Mouse (Mus musculus): ENCODE data around the gene Lctl.
"Not testable (repeated sequence)": the region's sequence is repeated elsewhere in the genome, so short reads cannot be mapped to it uniquely, and the experiment has no call there.

The Lctl gene

DNA sequence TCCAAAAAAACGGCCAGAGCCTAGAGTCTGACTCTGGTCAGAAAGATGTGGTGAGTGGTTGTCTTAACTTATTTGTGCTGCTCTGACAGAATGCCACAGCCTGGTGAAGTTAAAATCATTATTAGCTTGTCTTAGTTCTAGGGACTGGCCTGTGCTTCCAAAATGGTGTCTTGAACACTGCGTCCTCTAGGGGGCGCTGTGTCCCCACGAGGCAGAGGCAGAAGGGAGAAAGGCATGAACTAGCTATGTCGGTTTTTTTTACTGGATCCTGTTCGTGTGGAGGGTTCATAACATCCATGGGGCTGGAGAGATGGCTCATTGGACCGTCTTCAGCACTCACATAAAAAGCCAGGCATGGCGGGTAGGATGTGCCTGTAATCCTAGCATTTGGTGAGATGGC lies 3.0 kb downstream of the Lctl start:
- no peak for DNase-seq (ENCODE audit: low spot score in 2 of 2)

DNA sequence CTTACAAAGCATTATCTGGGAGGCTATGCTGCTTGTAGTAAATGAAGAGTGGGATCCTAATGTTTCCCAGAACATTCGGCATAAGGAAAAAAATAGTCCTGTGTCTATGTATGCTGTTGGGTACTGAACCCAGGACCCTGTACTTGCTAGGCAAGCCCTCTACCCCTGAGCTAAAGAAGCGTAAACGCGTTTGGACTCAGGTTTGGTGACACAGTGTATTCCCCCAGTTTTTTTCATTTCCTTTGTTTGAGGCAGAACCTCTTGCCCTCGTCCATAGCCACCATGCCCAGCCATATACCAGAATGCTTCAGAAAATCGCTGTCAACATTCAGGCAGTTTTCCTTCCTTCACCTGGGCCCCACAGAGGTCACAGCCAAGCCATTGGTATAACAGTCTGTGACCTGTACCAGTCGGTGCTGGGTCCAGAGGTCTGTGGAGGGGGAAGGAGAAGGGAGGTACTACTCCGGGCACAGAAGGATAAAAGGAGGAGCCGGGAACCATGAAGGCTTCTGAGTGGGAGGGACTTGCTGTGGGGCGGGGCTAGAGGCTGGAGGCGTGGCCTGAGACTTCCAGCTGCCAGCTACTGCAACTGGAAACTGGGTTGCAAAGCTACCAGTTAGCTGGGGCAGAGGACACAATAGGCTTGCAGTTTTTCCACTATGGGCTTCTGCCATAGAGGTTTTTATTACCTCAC lies 3.8 kb downstream of the Lctl start:
- no peak for DNase-seq (ENCODE audit: low spot score in 2 of 2)

DNA sequence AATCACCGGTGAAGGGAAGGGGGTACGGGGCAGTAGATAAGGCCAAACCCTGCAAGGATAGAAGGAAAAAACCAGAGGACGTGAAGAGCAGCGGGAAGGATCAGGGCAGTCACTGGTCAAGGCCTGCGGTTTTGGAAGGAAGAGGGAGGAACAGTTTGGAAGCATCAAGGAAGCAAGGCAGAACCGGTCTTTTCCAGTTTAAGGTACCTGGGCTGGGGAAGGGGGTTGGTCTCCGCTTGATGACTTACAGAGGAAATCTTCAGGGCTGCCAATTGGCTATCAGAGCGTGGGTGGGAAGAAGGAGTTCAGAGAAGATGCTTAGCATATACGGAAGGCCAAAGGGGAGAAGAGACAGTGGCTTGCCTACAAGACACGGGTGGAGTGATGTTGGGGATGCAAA lies 5.7 kb downstream of the Lctl start:
- no peak for DNase-seq (ENCODE audit: low spot score in 2 of 2)

DNA sequence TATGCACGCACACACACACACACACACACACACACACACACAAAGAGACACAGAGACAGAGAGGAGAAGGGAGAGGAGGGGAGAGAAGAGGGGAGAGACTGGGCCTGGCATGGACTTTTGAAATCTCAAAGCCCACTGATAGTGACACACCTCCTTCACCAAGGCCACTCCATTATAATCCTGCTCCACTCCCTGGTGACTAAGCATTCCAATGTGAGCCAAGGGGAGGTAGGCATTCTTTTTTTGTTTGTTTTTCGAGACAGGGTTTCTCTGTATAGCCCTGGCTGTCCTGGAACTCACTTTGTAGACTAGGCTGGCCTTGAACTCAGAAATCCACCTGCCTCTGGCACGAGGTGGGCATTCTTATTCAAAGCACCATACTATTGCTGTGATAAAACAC lies 7.9 kb downstream of the Lctl start:
- not testable (repeated sequence) for DNase-seq (ENCODE audit: low spot score in 2 of 2)

DNA sequence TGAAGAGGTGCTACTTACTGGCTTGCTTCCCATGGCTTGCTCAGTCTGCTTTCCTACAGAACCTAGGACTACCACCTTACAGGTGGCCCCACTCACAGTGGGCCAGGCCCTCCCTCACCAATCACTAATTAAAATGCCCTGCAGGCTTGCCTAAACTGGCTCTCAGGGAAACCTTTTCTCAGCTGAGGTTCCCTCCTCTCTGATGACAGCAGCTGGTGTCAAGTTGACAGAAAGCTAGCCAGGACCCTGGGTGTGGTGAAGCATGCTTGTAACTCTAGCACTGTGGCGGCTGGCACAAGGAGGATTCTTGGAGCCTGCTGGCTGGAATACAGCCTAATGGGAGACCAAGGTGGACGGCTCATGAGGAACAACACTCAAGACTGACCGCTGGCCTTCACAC lies 8.4 kb downstream of the Lctl start:
- no peak for DNase-seq (ENCODE audit: low spot score in 2 of 2)

DNA sequence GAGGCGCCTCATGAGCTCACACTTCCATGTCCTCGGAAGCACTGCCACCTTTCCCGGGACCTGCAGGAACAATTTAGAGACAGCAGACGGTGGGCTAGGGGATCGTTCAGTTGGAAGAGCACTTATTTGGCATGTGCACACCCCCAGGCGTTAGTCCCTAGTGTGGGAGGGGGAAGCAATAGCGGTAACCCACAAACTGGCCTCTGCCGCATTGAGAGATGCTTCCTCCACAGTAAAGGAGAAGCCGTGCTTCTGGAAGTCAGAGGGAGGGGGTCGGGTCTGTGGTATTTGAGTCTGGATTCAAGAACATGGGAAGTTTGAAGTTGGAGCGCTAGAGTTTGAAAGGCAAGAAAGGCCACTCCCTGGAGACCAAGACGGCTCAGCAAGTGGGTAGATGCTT lies 9.2 kb downstream of the Lctl start:
- DNase-seq (ENCODE audit: low spot score in 2 of 2) = no peak

DNA sequence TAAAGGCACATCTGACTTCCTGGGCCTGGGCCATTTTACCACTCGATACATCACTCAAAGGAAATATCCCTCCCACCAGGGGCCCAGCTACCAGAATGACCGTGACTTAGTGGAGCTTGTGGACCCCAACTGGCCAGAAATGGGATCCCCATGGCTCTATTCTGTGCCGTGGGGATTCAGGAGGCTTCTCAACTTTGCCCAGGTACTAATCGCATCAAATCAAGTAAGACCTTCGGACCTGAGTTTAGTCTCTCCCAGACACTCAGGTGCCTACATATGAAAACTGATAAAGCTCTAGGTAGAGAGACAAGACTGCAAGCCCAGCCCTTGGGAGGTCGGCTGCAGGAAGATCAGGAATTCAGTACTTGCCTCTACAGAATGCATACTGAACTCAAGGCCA lies 14.7 kb downstream of the Lctl start:
- no peak for DNase-seq (ENCODE audit: low spot score in 2 of 2)

DNA sequence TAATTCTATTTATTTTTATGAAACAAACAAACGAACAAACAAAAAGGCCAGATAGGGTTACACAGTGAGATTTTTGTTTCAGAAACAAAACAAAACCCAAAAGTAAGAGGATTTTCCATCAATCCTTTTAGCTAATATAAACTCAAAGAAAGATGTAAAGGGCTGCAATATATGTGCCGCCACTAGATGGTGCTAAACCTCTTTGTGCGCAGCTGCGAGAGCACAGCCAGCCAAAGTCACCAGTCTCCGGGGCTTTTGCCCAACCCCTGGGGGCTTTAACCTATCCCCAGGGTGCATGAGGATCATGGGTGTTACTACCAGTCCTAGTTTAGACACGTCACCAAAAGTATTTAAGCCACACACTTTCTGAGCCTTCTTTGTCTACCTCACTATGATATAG lies 21.9 kb downstream of the Lctl start:
- DNase-seq (ENCODE audit: low spot score in 2 of 2) = peak in 1 of 2 experiments; percentile 24

DNA sequence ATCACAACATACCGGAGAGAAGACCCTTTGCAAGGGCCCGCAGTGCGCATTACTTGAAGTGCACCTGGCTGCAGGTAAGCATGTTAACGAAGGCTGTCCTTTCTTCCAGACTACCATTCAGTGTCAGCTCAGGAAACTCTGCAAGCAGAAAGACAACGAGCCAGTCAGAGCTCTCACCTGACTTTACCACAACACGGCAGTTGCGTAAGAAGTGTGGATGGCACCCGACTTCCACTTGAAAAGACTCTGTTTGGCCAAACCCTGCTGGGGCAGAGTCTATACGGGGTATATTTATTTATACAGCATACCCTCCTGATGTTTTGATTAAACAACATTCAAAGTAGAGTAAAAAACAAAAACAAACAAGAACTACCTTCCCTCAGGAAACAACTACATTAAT lies 22.9 kb downstream of the Lctl start:
- no peak for DNase-seq (ENCODE audit: low spot score in 2 of 2)

DNA sequence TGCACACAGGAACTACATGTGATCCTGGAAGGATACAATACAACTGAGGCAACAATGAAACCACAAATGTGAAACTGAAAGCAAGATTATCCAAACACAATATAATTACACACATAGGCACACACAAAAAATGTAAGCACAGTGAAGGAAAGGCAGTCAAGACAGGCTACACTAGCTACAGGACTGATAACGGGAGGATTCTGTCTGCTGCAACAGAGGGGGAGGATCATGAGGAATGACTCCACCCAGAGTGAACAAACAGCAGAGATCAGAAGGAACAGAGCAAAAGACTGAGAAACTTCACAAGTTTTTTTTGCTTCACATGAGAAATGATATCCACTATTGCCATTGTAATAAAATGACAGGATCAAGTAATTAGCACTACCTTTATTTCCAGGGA lies 39.7 kb downstream of the Lctl start:
- no peak for DNase-seq (ENCODE audit: low spot score in 2 of 2)

DNA sequence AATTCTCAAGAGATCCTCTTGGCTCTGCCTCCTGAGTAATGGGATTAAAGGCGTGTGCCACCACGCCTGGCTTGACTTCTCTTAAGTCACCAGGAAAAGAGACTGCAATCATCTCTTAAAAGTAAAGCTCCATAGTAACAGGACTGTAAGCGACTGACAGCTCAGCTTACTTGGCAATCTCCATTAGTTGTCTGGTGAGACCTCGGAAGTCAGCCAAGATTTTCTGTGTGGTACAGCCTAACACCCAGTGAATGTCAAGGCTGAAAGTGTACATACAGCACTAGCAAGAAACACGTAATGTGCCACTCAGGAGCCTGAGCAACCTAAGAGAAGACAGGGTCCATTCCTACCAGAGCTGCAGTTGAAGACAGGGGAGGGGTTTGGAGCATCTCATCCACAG lies 43.5 kb downstream of the Lctl start:
- no peak for DNase-seq (ENCODE audit: low spot score in 2 of 2)

DNA sequence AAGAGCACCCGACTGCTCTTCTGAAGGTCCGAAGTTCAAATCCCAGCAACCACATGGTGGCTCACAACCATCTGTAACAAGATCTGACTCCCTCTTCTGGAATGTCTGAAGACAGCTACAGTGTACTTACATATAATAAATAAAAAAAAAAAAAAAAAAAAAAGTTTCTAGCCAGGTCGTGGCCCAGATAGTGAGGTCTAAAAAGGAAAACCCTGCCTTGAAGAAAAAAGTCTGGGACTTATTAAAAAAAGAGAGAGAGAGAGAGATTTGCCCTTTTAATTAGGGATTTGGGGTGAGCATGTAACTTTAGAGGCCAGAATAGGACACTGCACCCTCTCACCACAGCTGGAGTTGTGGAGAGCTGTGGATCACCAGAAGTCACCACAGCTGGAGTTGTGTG lies 53.0 kb downstream of the Lctl start:
- not testable (repeated sequence) for DNase-seq (ENCODE audit: low spot score in 2 of 2)

DNA sequence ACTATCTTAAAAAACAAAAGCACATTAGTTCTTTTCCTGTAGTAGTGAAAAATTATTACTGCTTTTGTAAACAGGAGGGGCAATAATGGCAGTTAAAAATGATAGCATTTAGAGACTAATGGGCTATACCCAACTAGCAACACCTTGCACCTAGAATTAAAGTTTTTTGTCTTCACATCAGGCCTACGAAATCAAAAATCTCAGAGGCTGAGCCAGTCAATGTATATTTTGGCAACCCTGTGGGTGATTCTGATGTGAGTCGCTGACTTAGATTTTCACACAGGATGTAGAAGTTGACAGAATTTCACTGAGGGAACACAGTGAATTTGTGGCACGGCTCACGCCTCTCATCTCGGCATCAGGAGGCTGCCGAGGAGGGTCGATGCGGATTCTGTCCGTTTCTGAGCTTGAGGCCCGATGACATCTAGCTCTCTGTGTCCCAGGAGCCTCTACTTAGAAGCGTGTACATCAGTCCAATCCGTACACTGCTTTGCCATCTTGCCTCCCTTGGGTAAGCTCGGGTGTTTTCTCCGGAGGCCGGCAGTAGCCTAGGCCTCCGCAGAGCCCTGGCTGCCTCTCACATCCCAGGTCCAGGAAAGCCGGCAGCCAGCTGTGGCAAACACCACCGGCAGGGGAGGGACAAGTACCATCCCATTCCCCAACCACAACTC lies 55.3 kb downstream of the Lctl start:
- no peak for DNase-seq (ENCODE audit: low spot score in 2 of 2)

DNA sequence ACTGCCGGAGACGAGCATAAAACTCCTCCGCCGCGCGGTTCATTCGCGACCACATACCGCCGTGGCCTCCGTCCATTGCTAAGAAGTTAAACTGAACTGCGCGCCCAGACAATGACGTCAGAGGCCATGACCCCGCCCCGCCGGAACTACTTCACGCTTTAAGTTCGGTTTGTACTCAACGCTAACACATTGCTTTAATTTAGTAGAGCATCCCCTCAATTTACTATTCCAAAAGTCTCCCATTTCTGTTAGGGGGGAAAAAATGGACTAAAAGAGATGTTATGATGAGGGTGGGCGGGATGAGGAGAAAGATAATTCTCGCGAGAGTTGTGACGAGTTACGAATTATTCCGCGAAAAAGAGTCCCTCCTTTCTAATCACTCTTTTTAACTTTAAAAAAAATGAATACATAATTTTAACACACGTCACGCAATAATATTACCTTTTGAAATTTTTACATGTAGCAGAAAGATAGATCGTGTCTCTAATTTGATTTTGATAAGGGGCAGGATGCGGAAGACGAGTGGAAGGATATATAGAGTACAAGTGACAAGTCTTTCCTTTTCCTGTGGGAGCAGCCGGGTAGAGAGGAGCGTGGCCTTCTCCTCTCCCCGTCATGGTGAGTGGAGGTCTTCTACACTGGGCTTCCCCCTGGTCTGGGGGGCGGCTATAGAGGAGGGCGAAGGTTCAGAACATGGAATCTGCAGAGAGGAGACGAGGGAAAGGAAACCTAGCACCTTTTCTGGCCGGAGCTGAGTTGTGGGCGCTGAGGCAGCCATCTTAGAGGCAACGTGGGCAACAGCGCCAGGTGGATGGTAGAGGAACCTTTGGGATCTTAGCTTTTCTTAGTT lies 56.1 kb downstream of the Lctl start, which contains the start of the genes Zwilch and Rpl4:
Gene Zwilch, minus strand, starts transcription at position 289 of the 850 bp plus-strand sequence.
Gene Rpl4, plus strand, starts transcription at position 560 of the 850 bp plus-strand sequence.
- peak; percentile 71 to 79 for DNase-seq (ENCODE audit: low spot score in 2 of 2)

DNA sequence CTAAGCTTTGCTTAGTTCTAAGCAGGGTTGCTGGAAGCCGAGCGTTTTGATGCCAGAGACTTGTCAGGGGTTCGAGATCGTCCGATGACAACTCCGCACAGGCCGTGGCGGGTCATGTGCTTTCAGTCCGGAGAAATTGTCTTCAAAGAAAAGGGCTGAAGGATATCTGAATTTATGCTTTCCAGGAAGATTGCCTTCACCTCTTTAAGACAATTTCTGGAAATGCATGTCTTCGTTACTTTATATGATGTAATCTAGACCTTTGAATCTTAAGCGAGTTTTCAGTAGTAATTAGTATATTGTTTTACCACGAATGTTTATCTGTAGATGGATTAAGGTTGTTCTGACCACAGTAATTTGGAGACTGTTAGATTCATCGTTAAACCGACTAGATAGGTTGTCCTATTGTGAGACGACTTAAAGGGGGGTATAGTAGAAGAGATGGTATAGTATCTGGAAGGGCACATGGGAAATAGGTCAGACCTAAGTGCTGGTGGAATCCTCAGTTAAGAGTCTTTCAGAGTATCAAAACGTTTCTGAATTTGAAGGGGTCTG lies 56.8 kb downstream of the Lctl start:
- no peak for DNase-seq (ENCODE audit: low spot score in 2 of 2)

DNA sequence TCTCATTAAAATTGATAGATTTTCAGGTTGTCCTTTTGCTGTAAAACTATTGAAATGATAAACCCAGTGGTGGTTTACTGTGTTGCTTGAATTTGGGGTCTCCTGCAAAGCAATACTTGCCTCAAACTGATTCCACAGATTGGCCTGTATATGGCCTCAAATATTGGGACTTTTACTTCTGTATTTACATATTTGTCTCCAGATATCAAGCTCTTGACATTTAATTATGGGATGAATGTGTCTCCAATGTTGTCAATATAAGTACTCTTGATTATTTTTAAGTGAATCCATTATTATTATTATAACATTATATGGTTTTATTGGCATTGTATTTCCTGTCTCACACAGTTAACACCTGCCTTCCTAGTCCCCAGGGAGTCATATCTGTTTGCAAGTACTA lies 57.4 kb downstream of the Lctl start:
- DNase-seq (ENCODE audit: low spot score in 2 of 2) = no peak

DNA sequence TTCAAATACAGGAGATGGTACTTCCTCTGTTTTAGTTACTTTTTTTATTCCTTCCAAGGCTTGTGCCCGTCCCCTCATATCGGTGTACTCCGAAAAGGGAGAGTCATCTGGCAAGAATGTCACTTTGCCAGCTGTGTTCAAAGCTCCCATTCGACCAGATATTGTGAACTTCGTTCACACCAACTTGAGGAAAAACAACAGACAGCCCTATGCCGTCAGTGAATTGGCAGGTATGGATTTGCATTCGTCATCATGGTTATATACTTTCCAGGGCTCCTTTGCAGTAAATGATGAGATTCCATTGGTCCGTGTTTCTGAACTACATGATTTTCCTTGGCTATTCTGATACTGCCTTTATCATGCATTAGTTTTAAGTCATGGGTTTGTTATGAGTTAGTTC lies 57.8 kb downstream of the Lctl start:
- no peak for DNase-seq (ENCODE audit: low spot score in 2 of 2)

DNA sequence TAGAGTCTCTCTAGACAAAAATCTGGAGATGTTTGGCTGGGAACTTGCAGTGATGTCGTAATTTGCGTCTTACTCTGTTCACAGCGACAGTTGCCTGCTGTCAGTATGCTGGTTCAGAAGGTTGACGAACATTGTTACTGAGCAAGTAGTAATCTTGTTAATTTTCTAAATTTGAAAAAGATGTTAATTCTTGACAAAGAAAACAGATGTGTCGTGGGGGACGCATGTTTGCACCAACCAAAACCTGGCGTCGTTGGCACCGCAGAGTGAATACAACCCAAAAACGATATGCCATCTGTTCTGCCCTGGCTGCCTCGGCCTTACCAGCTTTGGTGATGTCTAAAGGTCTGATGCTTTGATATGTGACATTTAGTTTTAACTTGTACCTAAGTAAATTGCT lies 58.4 kb downstream of the Lctl start:
- no peak for DNase-seq (ENCODE audit: low spot score in 2 of 2)

DNA sequence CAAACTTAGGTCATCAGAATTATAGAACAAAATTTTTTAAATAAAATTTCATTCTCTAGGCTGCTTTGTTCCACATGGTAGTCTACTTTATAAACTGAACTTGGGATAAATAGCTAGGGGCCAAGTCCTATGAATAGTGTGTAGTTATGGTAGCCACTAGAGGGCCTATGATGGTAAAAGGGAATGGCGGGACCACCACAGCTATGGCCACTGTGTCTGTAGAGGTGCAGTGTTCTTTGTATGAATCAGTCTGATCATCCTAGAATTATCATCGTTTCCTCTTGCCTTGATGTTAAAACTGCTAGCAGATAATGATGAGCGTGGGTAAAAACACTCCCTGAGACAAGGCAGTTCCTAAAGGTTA lies 61.6 kb downstream of the Lctl start:
- no peak for DNase-seq (ENCODE audit: low spot score in 2 of 2)

DNA sequence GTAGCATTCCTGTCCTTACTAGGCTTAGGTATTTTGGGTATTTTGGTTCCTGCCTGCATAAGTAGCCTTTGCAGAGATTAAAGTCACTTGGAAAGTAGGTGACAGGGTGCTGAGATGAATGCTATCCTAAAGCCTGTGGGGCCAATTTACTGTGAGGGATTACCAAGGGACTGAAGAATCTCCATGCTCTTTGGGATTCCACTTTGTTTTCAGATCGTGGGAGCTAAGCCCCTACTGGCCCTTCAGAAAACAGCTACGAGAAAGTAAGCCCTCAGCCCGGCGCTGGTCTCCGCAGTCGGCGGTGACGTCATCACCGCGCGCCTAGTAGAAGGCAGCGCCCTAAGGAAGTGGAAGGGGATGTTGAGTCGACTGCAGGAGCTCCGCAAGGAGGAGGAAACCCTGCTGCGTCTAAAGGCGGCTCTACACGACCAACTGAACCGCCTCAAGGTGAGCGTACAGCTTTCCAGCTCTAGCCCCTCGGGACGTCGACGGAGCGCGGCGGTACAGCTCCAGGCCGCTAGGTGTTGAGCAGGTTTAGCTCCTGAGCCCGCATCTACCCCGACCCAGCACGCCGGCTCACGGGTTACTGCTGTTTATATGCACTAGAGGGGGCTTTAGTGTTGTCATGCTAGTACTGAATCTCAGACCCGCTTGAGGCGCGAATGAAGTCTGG lies 62.2 kb downstream of the Lctl start, which contains the start of gene Snapc5:
Gene Snapc5, plus strand, starts transcription at position 301 of the 673 bp plus-strand sequence.
- peak; percentile 86 to 90 for DNase-seq (ENCODE audit: low spot score in 2 of 2)

DNA sequence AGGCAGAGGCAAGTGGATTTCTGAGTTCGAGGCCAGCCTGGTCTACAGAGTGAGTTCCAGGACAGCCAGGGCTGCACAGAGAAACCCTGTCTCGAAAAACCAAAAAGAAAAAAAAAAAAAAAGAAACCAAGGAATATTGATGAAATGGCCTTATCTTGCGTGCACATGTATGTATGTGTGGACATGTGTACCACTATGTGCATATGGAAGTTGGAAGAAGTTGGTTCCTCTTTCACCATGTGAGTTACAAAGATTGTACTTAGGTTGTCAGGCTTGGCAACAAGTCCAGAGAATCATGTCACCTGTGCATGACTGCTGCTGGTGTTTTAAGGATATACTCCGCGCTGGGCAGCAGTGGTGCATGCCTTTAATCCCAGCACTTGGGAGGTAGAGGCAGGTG lies 66.3 kb downstream of the Lctl start:
- not testable (repeated sequence) for DNase-seq (ENCODE audit: low spot score in 2 of 2)
